Mouse (Mus musculus): ENCODE data around the gene Tmed4. TPM values are rescaled to one million over a fixed set of nuclear protein-coding genes. Genes with fewer than 3 reads are reported as not detected.
A peak's percentile ranks its signal among the peaks of the same experiment; 100 is the strongest.

Tmed4 gene
- total and polyA plus RNA-seq, 3 experiments = 85.5 to 138 (median 96.6) TPM

DNA sequence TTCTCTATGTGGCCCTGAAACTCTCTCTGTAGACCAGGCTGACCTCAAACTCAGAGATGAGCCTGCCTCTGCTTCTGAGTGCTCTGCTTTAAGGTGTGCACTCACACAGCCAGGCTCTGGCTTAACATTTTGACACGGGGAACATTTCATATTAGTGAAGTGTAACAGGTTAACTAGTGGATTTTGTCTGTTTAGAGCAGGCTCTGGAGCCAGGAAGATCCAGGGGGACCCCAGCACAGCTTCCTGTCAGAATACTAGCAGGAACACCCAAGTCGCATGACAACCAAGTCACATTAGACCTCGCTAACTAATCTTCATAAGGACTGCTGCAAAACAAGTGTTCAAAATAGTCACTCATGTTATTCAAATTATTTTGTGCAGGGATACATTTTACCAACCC is 16.2 kb upstream of the Tmed4 start:
- Histone ChIP-seq H3K79me2 (replicated peaks; ENCODE audit: control insufficient read depth, insufficient read depth, low read length) (no peaks in the 10 kb centered on the region; the same call in 1 of the 2 replicates), H3K9ac (ENCODE audit: low read depth, low read length) (peak overlapping the region; percentile 55; the same call in 1 of the 2 replicates), H3K27me3 (ENCODE audit: control insufficient read depth, insufficient read depth, low read length) (no peaks in the 10 kb centered on the region), H3K36me3 (ENCODE audit: control insufficient read depth, insufficient read depth, low read length) (peaks cover under 1% of the 10 kb centered on the region; the same call in 1 of the 2 replicates), H3K4me3 (peak overlapping the region; percentile 80), H3K4me1 (ENCODE audit: control insufficient read depth, insufficient read depth, low read length) (peaks cover 4% of the 10 kb centered on the region; the same call in 1 of the 2 replicates), H3K27ac (peak overlapping the region; percentile 99)
- TF ChIP-seq EP300 (IDR thresholded peaks at IDR 0.05; ENCODE audit: insufficient read depth, low read depth, low read length) (no peak), POLR2A (IDR thresholded peaks at IDR 0.05; ENCODE audit: insufficient read depth, low read depth, low read length) (no peak), CTCF (IDR thresholded peaks at IDR 0.05) (no peak)
- intact Hi-C loops (cut with DNase I) = loop anchor here (2.0 kb wide), 1 partner anchor 16 kb away; the partner anchor contains the start of gene Tmed4
- WGBS = 9% methylated on average over 3 of the region's 3 CpGs
- no peak for DNase-seq

DNA sequence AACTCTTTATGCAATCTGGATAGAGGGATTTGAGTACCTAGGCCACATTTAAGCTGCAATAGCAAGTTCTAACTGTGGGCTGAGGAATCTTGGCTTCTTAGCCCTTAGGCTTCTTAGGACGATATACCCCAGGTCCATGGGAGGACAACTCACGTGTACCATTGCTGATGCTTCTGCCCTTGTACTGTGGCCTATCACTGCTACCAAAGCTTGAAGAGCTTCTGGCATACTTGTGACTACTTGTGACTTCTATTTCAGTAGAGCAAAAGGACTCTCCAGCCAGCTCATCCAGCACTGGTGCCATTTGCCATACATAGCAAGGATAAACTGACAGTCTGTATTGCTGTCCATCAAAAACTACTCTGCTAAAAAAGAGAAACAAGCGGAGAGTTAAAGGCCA is 15.5 kb upstream of the Tmed4 start:
- H3K4me3 ChIP-seq = no peak overlapping the region
- no peaks in the 10 kb centered on the region for H3K36me3 ChIP-seq (ENCODE audit: control insufficient read depth, insufficient read depth, low read length)
- intact Hi-C loops (cut with DNase I) = loop anchor here (2.0 kb wide), 1 partner anchor 15 kb away; the partner anchor contains the start of gene Tmed4
- H3K27ac ChIP-seq = peak overlapping the region; percentile 99
- H3K79me2 ChIP-seq (replicated peaks; ENCODE audit: control insufficient read depth, insufficient read depth, low read length) = no peaks in the 10 kb centered on the region; the same call in 1 of the 2 replicates
- H3K4me1 ChIP-seq (ENCODE audit: control insufficient read depth, insufficient read depth, low read length) = peaks cover 4% of the 10 kb centered on the region; the same call in 1 of the 2 replicates
- H3K27me3 ChIP-seq (ENCODE audit: control insufficient read depth, insufficient read depth, low read length) = no peaks in the 10 kb centered on the region
- peak in 1 of 2 experiments; percentile 51 for DNase-seq
- no peak for TF ChIP-seq CTCF (IDR thresholded peaks at IDR 0.05)
- TF ChIP-seq EP300 (IDR thresholded peaks at IDR 0.05; ENCODE audit: insufficient read depth, low read depth, low read length) = peak; percentile 87
- 76% methylated on average over 3 of the region's 3 CpGs for WGBS
- H3K9ac ChIP-seq (ENCODE audit: low read depth, low read length) = peak overlapping the region; percentile 33; the same call in 1 of the 2 replicates

DNA sequence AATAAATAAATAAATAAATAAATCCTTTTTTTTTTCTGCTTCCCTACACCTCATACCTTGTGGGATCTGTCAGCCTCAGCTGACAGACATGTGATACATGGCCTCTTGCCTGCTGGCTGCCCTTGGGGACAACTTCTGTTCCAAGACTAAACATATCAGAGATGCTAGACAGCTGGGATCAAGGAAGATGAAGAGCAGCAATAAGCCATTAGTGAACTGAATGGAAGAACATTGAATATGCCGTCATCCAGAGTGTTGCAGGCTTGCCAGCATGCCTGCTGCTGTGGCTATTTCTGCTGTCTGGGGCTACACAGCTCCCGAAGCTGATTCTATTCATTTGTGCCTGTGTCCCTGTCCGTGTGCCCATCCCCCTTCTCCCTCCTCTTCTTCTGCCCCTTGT is 8.3 kb upstream of the Tmed4 start:
- no peak overlapping the region for H3K4me3 ChIP-seq
- WGBS = 41% methylated on average over 3 of the region's 3 CpGs
- peak overlapping the region; percentile 75 for H3K27ac ChIP-seq
- DNase-seq = peak; percentile 65 to 76
- H3K27me3 ChIP-seq (ENCODE audit: control insufficient read depth, insufficient read depth, low read length) = no peaks in the 10 kb centered on the region
- intact Hi-C loops (cut with DNase I) = no loop called here
- no peaks in the 10 kb centered on the region for H3K4me1 ChIP-seq (ENCODE audit: control insufficient read depth, insufficient read depth, low read length)
- no peaks in the 10 kb centered on the region for H3K36me3 ChIP-seq (ENCODE audit: control insufficient read depth, insufficient read depth, low read length)
- TF ChIP-seq POLR2A (IDR thresholded peaks at IDR 0.05; ENCODE audit: insufficient read depth, low read depth, low read length) (no peak), EP300 (IDR thresholded peaks at IDR 0.05; ENCODE audit: insufficient read depth, low read depth, low read length) (peak; percentile 95), CTCF (IDR thresholded peaks at IDR 0.05) (no peak)
- H3K9ac ChIP-seq (ENCODE audit: low read depth, low read length) = no peak overlapping the region
- H3K79me2 ChIP-seq (replicated peaks; ENCODE audit: control insufficient read depth, insufficient read depth, low read length) = no peaks in the 10 kb centered on the region

DNA sequence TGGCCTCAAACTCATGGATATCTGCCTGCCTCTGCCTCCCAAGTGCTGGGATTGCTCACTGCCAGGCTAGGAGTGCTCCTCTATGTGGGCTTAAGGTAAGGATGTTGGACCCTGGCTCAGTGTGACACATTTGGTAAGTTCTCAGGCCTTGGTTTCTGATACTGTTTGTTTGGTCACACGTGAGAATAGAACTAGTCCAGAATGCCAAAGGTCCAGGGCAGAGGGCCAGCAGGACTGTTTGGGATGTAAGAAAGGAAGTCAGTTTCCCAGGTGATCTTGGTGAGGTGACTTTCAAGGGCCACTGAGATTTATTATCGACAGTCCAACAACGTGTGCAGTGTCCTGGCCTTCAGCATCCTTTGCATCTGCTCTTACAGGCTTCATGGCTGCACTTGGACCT is 1.8 kb upstream of the Tmed4 start:
- 71% methylated on average over 3 of the region's 3 CpGs for WGBS
- H3K79me2 ChIP-seq (replicated peaks; ENCODE audit: control insufficient read depth, insufficient read depth, low read length) = no peaks in the 10 kb centered on the region
- intact Hi-C loops (cut with DNase I) = no loop called here
- no peaks in the 10 kb centered on the region; the same call in 1 of the 2 replicates for H3K36me3 ChIP-seq (ENCODE audit: control insufficient read depth, insufficient read depth, low read length)
- no peak overlapping the region for H3K27ac ChIP-seq
- peaks cover 9% of the 10 kb centered on the region for H3K4me1 ChIP-seq (ENCODE audit: control insufficient read depth, insufficient read depth, low read length)
- H3K27me3 ChIP-seq (ENCODE audit: control insufficient read depth, insufficient read depth, low read length) = no peaks in the 10 kb centered on the region
- no peak for DNase-seq
- TF ChIP-seq POLR2A (IDR thresholded peaks at IDR 0.05; ENCODE audit: insufficient read depth, low read depth, low read length) (no peak), EP300 (IDR thresholded peaks at IDR 0.05; ENCODE audit: insufficient read depth, low read depth, low read length) (no peak), CTCF (IDR thresholded peaks at IDR 0.05) (no peak)
- no peak overlapping the region for H3K4me3 ChIP-seq
- H3K9ac ChIP-seq (ENCODE audit: low read depth, low read length) = no peak overlapping the region

DNA sequence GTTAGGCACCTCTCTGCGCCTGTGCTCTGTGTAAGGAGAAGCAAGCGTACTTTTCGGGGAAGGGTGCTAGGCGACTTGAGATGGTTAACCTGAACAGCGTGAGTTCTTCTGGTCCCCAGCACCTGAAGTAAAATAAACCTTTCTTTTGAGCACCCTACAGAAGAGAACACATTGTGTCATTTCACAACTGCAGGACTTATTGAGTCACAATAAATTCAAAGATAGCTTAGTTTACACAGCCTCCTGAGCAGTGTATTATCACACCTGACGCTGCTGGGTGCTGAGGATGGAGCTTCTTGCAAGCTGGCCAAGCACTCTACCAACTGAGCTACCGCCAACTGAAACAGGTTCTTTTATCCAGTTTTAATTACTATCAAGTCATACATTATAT is 419 bp upstream of the Tmed4 start:
- 31% methylated on average over 7 of the region's 7 CpGs for WGBS
- H3K27me3 ChIP-seq (ENCODE audit: control insufficient read depth, insufficient read depth, low read length) = no peaks in the 10 kb centered on the region
- H3K36me3 ChIP-seq (ENCODE audit: control insufficient read depth, insufficient read depth, low read length) = no peaks in the 10 kb centered on the region; the same call in 1 of the 2 replicates

DNA sequence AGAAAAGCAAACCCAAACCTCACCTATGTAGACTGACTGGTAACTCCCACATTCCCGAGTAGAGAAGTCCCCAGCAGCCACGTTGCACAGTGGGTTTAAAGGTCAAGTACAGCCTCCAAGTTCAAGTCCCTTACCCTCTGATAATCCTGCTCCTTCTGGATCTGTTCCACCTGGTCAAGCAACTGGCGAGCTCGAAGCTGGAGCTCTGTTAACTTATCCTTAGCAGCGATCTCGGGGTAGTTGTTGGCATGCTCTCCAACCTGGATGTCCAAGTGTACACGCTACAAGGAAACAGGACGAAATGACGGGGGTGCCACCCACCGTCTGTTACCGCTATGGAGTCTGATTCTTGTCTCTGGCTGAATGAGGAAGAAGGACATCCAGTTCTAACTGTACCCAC is 1.1 kb downstream of the Tmed4 start:
- Histone ChIP-seq H3K9ac (ENCODE audit: low read depth, low read length) (peak overlapping the region; percentile 74; the same call in 1 of the 2 replicates), H3K36me3 (ENCODE audit: control insufficient read depth, insufficient read depth, low read length) (no peaks in the 10 kb centered on the region; the same call in 1 of the 2 replicates), H3K27ac (no peak overlapping the region; the same call in 1 of the 2 replicates), H3K4me3 (peak overlapping the region; percentile 75), H3K27me3 (ENCODE audit: control insufficient read depth, insufficient read depth, low read length) (no peaks in the 10 kb centered on the region), H3K79me2 (replicated peaks; ENCODE audit: control insufficient read depth, insufficient read depth, low read length) (no peaks in the 10 kb centered on the region), H3K4me1 (ENCODE audit: control insufficient read depth, insufficient read depth, low read length) (peaks cover 9% of the 10 kb centered on the region)
- intact Hi-C loops (cut with DNase I) = loop anchor here (2.0 kb wide), 1 partner anchor 17 kb away; the partner anchor contains the start of gene Ogdh
- no peak for TF ChIP-seq EP300 (IDR thresholded peaks at IDR 0.05; ENCODE audit: insufficient read depth, low read depth, low read length)
- no peak for TF ChIP-seq CTCF (IDR thresholded peaks at IDR 0.05)
- TF ChIP-seq POLR2A (IDR thresholded peaks at IDR 0.05; ENCODE audit: insufficient read depth, low read depth, low read length) = no peak
- WGBS = 26% methylated on average over 11 of the region's 11 CpGs
- DNase-seq = no peak

More for the DNA sequence above, 419 bp upstream of the Tmed4 start:
- Histone ChIP-seq H3K4me3 (peak overlapping the region; percentile 75), H3K27ac (peak overlapping the region; percentile 82), H3K79me2 (replicated peaks; ENCODE audit: control insufficient read depth, insufficient read depth, low read length) (no peaks in the 10 kb centered on the region), H3K9ac (ENCODE audit: low read depth, low read length) (peak overlapping the region; percentile 58), H3K4me1 (ENCODE audit: control insufficient read depth, insufficient read depth, low read length) (peaks cover 9% of the 10 kb centered on the region)
- no peak for DNase-seq
- intact Hi-C loops (cut with DNase I) = loop anchor here (2.0 kb wide), 1 partner anchor 16 kb away; the partner anchor contains the start of gene Ogdh
- TF ChIP-seq CTCF (IDR thresholded peaks at IDR 0.05) (no peak), POLR2A (IDR thresholded peaks at IDR 0.05; ENCODE audit: insufficient read depth, low read depth, low read length) (no peak), EP300 (IDR thresholded peaks at IDR 0.05; ENCODE audit: insufficient read depth, low read depth, low read length) (no peak)

All from heart, adult 2 months (tissue).